Mouse (Mus musculus) forebrain, embryonic 13.5 days (tissue): ENCODE results near the gene Pdlim7. TPM values are rescaled to one million over a fixed set of nuclear protein-coding genes. Genes with fewer than 3 reads are reported as not detected.

Source experiments
- ATAC-seq: fragments of 200-750 bp; cut with Nextera tagmentation; 2 replicates; pipeline ENCODE4 v1.8.0; 2017
- H3K27ac ChIP-seq: fragments of 300-500 bp; sonication (generic); 2 replicates; pipeline ENCODE4 v1.5.1; 2015; ENCODE audit warnings: inconsistent platforms, mild to moderate bottlenecking, moderate library complexity
- H3K27me3 ChIP-seq: fragments of 300-500 bp; sonication (generic); 2 replicates; pipeline ENCODE4 v1.6.1; 2015; ENCODE audit warnings: mild to moderate bottlenecking, inconsistent platforms
- H3K36me3 ChIP-seq: fragments of 300-500 bp; sonication (generic); 2 replicates; pipeline ENCODE4 v1.6.1; 2015; ENCODE audit warnings: mild to moderate bottlenecking, inconsistent platforms; ENCODE audit not compliant: poor library complexity, severe bottlenecking
- H3K4me1 ChIP-seq: fragments of 300-500 bp; sonication (generic); 2 replicates; pipeline ENCODE4 v1.6.1; 2015; ENCODE audit warnings: inconsistent platforms
- H3K4me2 ChIP-seq: fragments of 300-500 bp; sonication (generic); 2 replicates; pipeline ENCODE4 v1.6.1; 2015; ENCODE audit warnings: inconsistent platforms, mild to moderate bottlenecking, moderate library complexity
- H3K4me3 ChIP-seq: fragments of 300-500 bp; sonication (generic); 2 replicates; pipeline ENCODE4 v1.5.1; 2015; ENCODE audit warnings: mild to moderate bottlenecking, inconsistent platforms
- H3K9ac ChIP-seq: fragments of 300-500 bp; sonication (generic); 2 replicates; pipeline ENCODE4 v1.6.1; 2015; ENCODE audit warnings: mild to moderate bottlenecking, inconsistent platforms
- H3K9me3 ChIP-seq: fragments of 300-500 bp; sonication (generic); replicated peaks from 2 replicates; pipeline ENCODE4 v1.6.1; 2016; ENCODE audit warnings: inconsistent platforms
- WGBS: fragments of 180-500 bp; shearing (Covaris S2); methylation state at CpG from one replicate; pipeline ENCODE4 v1.1.7; 2015; 5-methylcytosine and 5-hydroxymethylcytosine counted together
- polyA plus RNA-seq: library from polyadenylated mRNA; unstranded; fragments of >200 nt; fragmentation: Nextera tagmentation; extraction: Ambion mirVana; gene quantifications from 2 replicates; pipeline ENCODE4 v1.2.1, GENCODE M21; 2015

Gene Pdlim7
- polyA plus RNA-seq, 1 experiment from 2014 or later: 152 TPM

DNA sequence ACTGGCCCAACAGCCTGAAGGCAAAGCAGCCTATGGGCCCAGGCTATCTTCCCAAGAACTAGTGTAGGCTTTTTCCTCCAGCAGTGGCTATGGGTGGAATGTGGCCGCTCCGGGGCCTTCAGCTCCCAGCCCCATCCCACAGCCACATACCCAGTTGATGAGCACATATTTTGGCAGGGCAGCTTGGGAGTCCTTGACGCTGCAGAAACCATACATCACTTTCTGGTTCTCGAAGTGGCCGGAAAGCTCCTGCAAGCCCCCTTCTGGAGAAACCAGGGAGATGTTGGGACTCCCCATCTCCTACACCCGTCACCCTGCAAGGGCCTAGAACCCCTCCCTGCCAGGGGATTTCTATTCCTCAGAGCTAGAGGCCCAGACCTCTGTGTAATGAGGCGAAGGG lies 30.9 kb downstream of the Pdlim7 start:
- Histone ChIP-seq H3K9ac (peak overlapping the region; percentile 100), H3K27ac (peak overlapping the region; percentile 99), H3K4me3 (peak overlapping the region; percentile 99; the same call in 1 of the 2 replicates), H3K36me3 (peaks cover 62% of the 10 kb centered on the region), H3K4me1 (peaks cover 50% of the 10 kb centered on the region), H3K4me2 (peak overlapping the region; percentile 98), H3K27me3 (no peaks in the 10 kb centered on the region), H3K9me3 (no peaks in the 10 kb centered on the region)
- no peak for ATAC-seq
- 85% methylated on average over 7 of the region's 7 CpGs for WGBS

DNA sequence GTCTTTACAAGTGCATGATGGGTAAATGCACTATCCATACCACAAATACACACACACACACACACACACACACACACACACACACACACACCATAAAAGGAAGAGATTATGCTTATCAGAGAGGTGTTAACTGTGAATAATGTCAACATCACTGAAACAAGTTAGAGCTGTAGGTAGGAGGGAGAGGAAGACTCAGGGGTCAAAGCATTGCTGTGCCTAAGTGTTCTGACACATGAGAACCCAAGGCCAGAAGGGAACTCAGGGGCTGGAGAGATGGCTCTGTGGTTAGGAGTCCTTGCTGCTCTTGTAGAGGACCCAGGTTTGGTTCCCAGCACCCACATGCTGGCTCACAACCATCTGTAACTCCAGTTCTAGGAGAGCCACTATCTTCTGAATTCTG lies 33.5 kb downstream of the Pdlim7 start:
- ATAC-seq: no peak
- Histone ChIP-seq H3K9me3 (no peaks in the 10 kb centered on the region), H3K9ac (no peak overlapping the region), H3K36me3 (peaks cover 85% of the 10 kb centered on the region), H3K27ac (peak overlapping the region; percentile 31; the same call in 1 of the 2 replicates), H3K4me1 (peaks cover 50% of the 10 kb centered on the region), H3K27me3 (no peaks in the 10 kb centered on the region), H3K4me2 (no peak overlapping the region), H3K4me3 (no peak overlapping the region)

DNA sequence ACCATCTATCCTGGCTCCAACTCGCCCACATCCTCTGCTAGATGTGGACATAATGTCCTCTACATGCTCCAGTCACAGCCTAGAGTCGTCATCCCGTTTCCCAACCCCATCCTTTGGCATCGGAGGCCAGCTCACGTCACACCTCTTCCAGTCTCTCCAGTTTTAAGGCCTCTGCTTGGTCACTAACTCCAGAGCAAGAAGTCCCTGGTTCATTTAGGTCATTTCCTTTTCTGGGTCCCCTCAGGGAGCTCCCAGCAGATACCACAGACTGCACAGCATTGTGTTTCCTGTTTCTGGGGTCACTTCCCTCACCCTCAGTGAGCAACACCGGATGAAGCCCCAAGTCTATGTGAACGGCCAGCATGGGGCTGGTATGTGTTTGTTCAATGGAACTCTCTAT lies 34.5 kb downstream of the Pdlim7 start:
- H3K4me3 ChIP-seq: no peak overlapping the region
- H3K36me3 ChIP-seq: peaks cover 94% of the 10 kb centered on the region
- ATAC-seq: no peak
- H3K9me3 ChIP-seq: no peaks in the 10 kb centered on the region
- no peak overlapping the region for H3K9ac ChIP-seq
- 86% methylated on average over 7 of the region's 7 CpGs for WGBS
- H3K27ac ChIP-seq: 0 out of 2 replicates have a peak overlapping the region, but pooled peaks have one; percentile 5
- no peaks in the 10 kb centered on the region for H3K27me3 ChIP-seq
- no peak overlapping the region for H3K4me2 ChIP-seq
- peaks cover 50% of the 10 kb centered on the region for H3K4me1 ChIP-seq

DNA sequence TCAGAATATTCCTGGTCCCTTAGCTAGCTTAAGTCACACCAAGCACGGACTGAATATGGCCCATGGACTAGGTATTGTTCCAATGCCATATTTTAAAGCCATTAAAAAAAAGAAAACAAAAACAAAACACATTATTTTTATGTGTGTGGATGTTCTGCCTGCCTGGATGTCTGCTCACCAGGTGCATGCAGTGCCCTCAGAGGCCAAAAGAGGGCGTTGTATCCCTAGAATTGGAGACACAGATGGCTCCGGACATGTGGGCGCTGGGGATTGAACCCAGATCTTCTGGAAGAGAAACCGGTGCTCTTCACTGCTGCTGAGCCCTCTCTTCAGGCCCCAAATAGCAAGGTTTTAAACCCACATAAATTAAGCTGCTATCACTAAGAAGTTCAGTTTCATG lies 35.4 kb downstream of the Pdlim7 start:
- Histone ChIP-seq H3K36me3 (peaks cover 99% of the 10 kb centered on the region), H3K9me3 (no peaks in the 10 kb centered on the region), H3K4me1 (peaks cover 50% of the 10 kb centered on the region), H3K4me2 (no peak overlapping the region), H3K9ac (no peak overlapping the region), H3K4me3 (no peak overlapping the region), H3K27me3 (no peaks in the 10 kb centered on the region), H3K27ac (no peak overlapping the region)
- ATAC-seq: no peak
- 50% methylated on average over 5 of the region's 5 CpGs for WGBS

DNA sequence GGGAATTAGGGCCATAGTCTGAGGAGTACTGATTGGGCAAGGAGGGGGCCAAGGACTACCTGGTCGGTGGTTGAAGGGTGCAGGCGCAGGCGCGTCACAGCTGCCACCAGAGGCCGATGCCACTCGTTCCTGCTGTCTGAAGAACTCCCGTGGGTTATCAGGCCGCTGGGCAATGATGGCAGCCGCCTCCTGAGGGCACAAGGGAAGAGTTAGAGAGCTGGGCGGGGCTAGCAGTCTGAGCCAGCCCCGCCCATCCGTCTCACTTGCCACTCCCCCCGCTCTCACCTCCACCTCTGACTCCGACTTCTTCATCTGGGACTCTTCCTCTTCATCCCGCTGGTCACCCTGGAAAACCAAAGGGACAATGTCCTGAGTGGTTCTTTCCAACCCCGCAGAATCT lies 36.0 kb downstream of the Pdlim7 start:
- H3K4me3 ChIP-seq: no peak overlapping the region
- H3K4me1 ChIP-seq: peaks cover 50% of the 10 kb centered on the region
- no peaks in the 10 kb centered on the region for H3K9me3 ChIP-seq
- no peaks in the 10 kb centered on the region for H3K27me3 ChIP-seq
- no peak overlapping the region for H3K9ac ChIP-seq
- no peak overlapping the region for H3K27ac ChIP-seq
- ATAC-seq: no peak
- 71% methylated on average over 16 of the region's 16 CpGs for whole genome bisulfite sequencing
- H3K36me3 ChIP-seq: peaks cover 95% of the 10 kb centered on the region
- H3K4me2 ChIP-seq: no peak overlapping the region

DNA sequence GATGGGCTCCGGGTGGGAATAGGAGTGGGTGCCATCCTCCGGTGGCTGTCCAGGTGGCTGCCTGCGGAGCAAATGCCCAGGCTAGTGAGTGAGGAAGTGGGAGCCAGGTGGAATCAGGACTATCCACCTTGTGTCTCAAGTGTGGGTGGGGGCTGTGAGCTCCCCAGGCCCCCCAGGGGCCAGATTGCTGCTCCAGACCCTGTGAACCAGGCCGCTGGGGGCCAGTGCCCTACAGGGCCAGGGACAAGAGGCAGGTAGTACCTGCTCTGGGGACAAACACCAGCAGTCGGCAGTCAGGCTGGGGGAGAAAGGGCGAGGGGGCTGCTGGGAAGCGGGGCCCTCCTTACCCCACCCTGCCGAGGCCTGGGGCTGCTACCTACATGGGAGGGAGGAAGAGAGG lies 37.2 kb downstream of the Pdlim7 start:
- peak overlapping the region; percentile 52 for H3K27ac ChIP-seq
- ATAC-seq: no peak

DNA sequence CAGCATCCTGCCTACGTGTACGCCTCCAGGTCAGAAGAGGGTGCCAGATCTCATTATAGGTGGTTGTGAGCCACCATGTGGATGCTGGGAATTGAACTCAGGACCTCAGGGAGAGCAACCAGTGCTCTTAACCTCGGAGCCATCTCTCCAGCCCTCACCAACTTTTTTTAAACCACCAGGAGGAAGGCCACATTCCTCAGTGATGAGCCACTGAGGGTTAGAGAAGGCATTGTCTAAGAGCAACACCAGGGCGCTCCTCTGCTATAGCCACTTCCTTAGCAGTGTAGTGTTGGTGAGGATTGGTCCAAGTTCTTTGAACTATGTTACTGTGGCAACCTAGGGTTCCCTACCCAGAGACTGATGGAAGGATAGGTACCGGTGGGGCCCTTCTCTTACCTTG lies 37.7 kb downstream of the Pdlim7 start:
- Histone ChIP-seq H3K4me2 (no peak overlapping the region), H3K9me3 (no peaks in the 10 kb centered on the region), H3K9ac (no peak overlapping the region), H3K4me1 (peaks cover 56% of the 10 kb centered on the region), H3K27ac (peak overlapping the region; percentile 82), H3K36me3 (peaks cover 78% of the 10 kb centered on the region), H3K4me3 (no peak overlapping the region), H3K27me3 (no peaks in the 10 kb centered on the region)
- WGBS: 92% methylated on average over 5 of the region's 5 CpGs
- ATAC-seq: no peak

More for the DNA sequence above, 37.2 kb downstream of the Pdlim7 start:
- no peaks in the 10 kb centered on the region for H3K9me3 ChIP-seq
- 96% methylated on average over 7 of the region's 8 CpGs for WGBS
- peaks cover 51% of the 10 kb centered on the region for H3K4me1 ChIP-seq
- no peak overlapping the region for H3K4me2 ChIP-seq
- no peaks in the 10 kb centered on the region for H3K27me3 ChIP-seq
- H3K4me3 ChIP-seq: no peak overlapping the region
- no peak overlapping the region for H3K9ac ChIP-seq
- H3K36me3 ChIP-seq: peaks cover 83% of the 10 kb centered on the region

DNA sequence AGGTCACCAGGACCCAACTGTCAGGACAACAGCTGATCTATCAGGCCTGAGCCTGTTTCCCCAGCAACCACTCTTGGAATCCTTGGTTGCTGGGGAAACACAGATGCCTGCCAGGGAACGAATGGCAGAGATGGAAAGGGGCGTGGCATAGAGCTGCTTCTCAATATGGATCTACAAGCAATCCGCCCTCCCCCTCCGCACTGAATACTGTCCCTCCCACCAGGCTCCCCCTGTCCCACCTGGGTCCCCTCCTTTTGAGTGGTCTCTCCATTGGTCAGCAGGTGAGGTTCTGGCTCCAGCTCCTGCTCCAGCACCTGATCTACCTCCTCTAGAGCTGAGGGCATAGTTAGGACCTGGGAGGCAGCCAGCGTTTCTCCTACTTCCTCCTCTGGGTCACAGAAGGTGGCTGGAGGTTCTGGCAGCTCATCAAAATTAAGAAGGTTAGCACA lies 38.8 kb downstream of the Pdlim7 start:
- peaks cover 67% of the 10 kb centered on the region for H3K4me1 ChIP-seq
- H3K27me3 ChIP-seq: no peaks in the 10 kb centered on the region
- H3K4me3 ChIP-seq: no peak overlapping the region
- peak overlapping the region; percentile 39; the same call in 1 of the 2 replicates for H3K9ac ChIP-seq
- peak overlapping the region; percentile 82 for H3K27ac ChIP-seq
- no peaks in the 10 kb centered on the region for H3K9me3 ChIP-seq
- peak overlapping the region; percentile 98 for H3K4me2 ChIP-seq
- ATAC-seq: peak; percentile 32
- 16% methylated on average over 5 of the region's 5 CpGs for WGBS
- H3K36me3 ChIP-seq: peaks cover 67% of the 10 kb centered on the region

DNA sequence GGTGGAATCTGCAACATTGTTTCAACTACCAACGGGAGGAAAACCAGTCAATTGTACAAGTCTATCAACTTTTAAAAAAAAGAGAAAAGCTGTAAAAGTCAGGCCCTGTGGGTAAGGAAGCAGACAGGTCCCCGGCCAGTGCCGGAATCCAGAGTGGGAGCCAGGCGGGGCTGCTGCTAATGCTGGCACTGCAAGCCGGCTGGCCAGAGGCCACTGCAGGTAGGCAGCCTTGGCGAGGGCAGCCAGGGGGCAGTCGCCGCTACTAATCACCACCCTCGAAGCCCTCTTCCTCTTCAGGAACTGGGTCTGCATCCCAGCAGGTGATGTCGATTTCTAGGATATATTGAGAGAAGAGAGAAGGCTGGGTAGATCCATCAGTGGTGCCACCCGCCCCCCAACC lies 39.5 kb downstream of the Pdlim7 start:
- no peak overlapping the region for H3K4me3 ChIP-seq
- peak overlapping the region; percentile 85; the same call in 1 of the 2 replicates for H3K9ac ChIP-seq
- ATAC-seq: no peak
- no peaks in the 10 kb centered on the region for H3K9me3 ChIP-seq
- H3K27ac ChIP-seq: 0 out of 2 replicates have a peak overlapping the region, but pooled peaks have one; percentile 48
- peaks cover 74% of the 10 kb centered on the region for H3K4me1 ChIP-seq
- 56% methylated on average over 11 of the region's 11 CpGs for WGBS
- H3K27me3 ChIP-seq: no peaks in the 10 kb centered on the region
- H3K4me2 ChIP-seq: peak overlapping the region; percentile 98
- H3K36me3 ChIP-seq: peaks cover 60% of the 10 kb centered on the region

DNA sequence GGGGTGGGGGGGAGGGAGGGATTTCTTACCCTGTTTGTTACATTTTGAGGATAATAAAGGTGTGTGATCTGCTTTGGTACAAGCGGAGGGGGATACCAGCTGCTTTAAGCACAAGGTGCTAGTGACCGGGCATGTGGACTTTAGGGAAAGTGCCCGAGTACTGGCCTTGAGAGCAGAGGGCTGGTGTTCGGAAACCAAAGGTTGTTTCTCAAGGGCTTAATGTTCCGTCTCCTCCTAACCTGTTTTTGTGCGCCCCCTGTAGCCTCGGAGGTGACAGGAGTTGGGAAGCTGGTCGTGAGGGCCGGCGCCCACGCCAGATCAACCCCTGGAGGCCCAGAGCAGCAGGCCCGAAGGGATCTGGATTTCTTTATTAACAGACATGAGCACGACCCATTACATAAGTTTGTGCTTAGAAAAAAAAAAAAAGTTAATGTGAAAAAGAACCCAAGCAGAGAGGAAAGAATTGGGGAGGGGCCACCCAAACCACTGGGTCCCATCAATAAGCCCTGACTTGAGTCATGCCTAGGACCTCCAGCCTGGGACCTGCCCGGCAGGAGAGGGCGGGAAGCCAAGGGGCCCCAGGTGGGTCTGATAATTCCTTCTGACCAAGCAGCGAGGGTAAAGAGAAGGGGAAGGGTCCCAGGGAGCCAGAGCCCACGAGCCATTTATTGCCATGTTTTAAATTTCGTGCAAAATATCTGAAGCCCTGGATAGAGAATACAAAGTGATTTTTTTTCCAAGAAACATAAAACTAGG lies 40.2 kb downstream of the Pdlim7 start:
- 22% methylated on average over 18 of the region's 18 CpGs for WGBS
- H3K4me1 ChIP-seq: peaks cover 81% of the 10 kb centered on the region
- peak overlapping the region; percentile 51 for H3K4me3 ChIP-seq
- H3K27me3 ChIP-seq: no peaks in the 10 kb centered on the region
- H3K9me3 ChIP-seq: no peaks in the 10 kb centered on the region
- ATAC-seq: no peak
- peak overlapping the region; percentile 98 for H3K4me2 ChIP-seq
- peak overlapping the region; percentile 90 for H3K27ac ChIP-seq
- peaks cover 53% of the 10 kb centered on the region for H3K36me3 ChIP-seq
- H3K9ac ChIP-seq: peak overlapping the region; percentile 85

DNA sequence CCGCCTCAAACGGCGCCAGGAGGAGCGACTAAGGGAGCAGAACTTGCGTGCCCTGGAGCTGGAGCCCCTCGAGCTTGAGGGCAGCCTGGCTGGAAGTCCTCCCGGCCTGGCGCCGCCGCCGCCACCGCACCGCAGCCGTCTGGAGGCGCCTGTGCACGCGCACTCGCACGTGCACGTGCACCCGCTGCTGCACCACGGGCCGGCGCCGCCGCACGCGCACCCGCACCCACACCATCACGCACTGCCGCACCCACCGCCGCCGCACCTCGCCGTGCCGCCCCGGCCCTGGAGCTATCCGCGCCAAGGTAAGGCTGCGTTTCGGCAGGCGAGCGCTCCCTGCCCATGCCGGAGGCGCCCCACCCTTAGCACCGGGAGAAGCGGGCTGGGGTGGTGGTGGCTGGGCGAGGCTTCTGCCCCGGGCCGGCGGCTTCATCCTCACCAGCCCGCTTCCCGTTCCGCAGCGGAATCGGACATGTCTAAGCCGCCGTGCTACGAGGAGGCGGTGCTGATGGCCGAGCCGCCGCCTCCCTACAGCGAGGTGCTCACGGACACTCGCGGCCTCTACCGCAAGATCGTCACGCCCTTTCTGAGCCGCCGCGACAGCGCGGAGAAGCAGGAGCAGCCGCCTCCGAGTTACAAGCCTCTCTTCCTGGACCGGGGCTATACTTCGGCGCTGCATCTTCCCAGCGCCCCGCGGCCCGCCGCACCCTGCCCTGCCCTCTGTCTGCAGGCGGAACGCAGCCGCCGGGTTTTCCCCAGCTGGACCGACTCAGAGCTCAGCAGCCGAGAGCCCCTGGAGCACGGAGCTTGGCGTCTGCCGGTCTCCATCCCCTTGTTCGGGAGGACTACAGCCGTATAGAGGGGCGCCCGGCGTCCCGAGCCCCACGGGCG lies 41.1 kb downstream of the Pdlim7 start:
- Histone ChIP-seq H3K4me3 (peak overlapping the region; percentile 51), H3K27me3 (no peaks in the 10 kb centered on the region), H3K36me3 (peaks cover 45% of the 10 kb centered on the region), H3K27ac (peak overlapping the region; percentile 90), H3K4me1 (peaks cover 85% of the 10 kb centered on the region), H3K4me2 (peak overlapping the region; percentile 98), H3K9me3 (no peaks in the 10 kb centered on the region), H3K9ac (peak overlapping the region; percentile 85)
- ATAC-seq: peak; percentile 48
- 1% methylated on average over 100 of the region's 103 CpGs for WGBS

DNA sequence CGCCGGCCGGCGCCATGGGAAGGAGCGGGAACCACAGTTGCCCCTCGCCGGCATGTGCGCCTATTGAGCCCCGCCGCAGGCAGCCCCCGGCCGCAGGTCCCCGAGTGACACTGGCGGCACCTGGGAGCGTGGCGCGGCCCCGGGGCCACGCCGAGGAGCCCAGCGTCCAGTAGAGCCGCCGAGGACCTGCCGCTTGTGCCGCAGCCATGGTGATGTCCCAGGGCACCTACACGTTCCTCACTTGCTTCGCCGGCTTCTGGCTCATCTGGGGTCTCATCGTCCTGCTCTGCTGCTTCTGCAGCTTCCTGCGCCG lies 41.7 kb downstream of the Pdlim7 start:
- peaks cover 39% of the 10 kb centered on the region for H3K36me3 ChIP-seq
- H3K4me1 ChIP-seq: peaks cover 91% of the 10 kb centered on the region
- 0% methylated on average over 26 of the region's 31 CpGs for WGBS
- H3K4me2 ChIP-seq: peak overlapping the region; percentile 98
- peak; percentile 23 for ATAC-seq
- H3K9ac ChIP-seq: peak overlapping the region; percentile 85
- no peaks in the 10 kb centered on the region for H3K27me3 ChIP-seq
- peak overlapping the region; percentile 90 for H3K27ac ChIP-seq
- H3K9me3 ChIP-seq: no peaks in the 10 kb centered on the region
- peak overlapping the region; percentile 51 for H3K4me3 ChIP-seq
